Mouse (Mus musculus) kidney, postnatal 0 days (tissue): Measurements from ENCODE around the gene Nop10. TPM values are rescaled to one million over a fixed set of nuclear protein-coding genes. Genes with fewer than 3 reads are reported as not detected.
A peak's percentile ranks its signal among the peaks of the same experiment; 100 is the strongest.

Experiments used
- ATAC-seq: fragments of 200-750 bp; cut with Nextera tagmentation; replicated peaks from 2 replicates; pipeline ENCODE4 v1.8.0; 2017; ENCODE audit warnings: low read depth, moderate number of reproducible peaks, moderate TSS enrichment, moderate library complexity; ENCODE audit not compliant: low FRiP score
- DNase-seq: peaks from one replicate; pipeline ENCODE4 v3.0.0-alpha.2; 2016; ENCODE audit warnings: low spot score
- H3K27ac ChIP-seq: fragments of 300-500 bp; sonication (generic); 2 replicates; pipeline ENCODE4 v1.5.1; 2014; ENCODE audit warnings: mild to moderate bottlenecking
- H3K27me3 ChIP-seq: fragments of 300-500 bp; sonication (generic); 2 replicates; pipeline ENCODE4 v1.6.1; 2014; ENCODE audit warnings: low read length, mixed read lengths; ENCODE audit not compliant: insufficient read depth
- H3K36me3 ChIP-seq: fragments of 300-500 bp; sonication (generic); 2 replicates; pipeline ENCODE4 v1.6.1; 2014; ENCODE audit warnings: low read length, mixed read lengths; ENCODE audit not compliant: insufficient read depth
- H3K4me1 ChIP-seq: fragments of 300-500 bp; sonication (generic); replicated peaks from 2 replicates; pipeline ENCODE4 v1.6.1; 2014; ENCODE audit warnings: antibody characterized with exemption, low read length, mixed read lengths; ENCODE audit not compliant: insufficient read depth
- H3K4me2 ChIP-seq: fragments of 300-500 bp; sonication (generic); 2 replicates; pipeline ENCODE4 v1.6.1; 2014; ENCODE audit warnings: mild to moderate bottlenecking, low read length, moderate library complexity, mixed read lengths
- H3K4me3 ChIP-seq: fragments of 300-500 bp; sonication (generic); replicated peaks from 2 replicates; pipeline ENCODE4 v1.5.1; 2014; ENCODE audit warnings: low read depth, low read length
- H3K9ac ChIP-seq: fragments of 300-500 bp; sonication (generic); 2 replicates; pipeline ENCODE4 v1.6.1; 2014; ENCODE audit warnings: low read depth, low read length
- H3K9me3 ChIP-seq: fragments of 300-500 bp; sonication (generic); replicated peaks from 2 replicates; pipeline ENCODE4 v1.6.1; 2016; ENCODE audit warnings: low read length, inconsistent platforms, mixed read lengths
- CTCF ChIP-seq: IDR thresholded peaks from 2 replicates; pipeline ENCODE4 v1.5.1; 2016; ENCODE audit warnings: antibody characterized with exemption, low read depth, mild to moderate bottlenecking, moderate library complexity
- WGBS: fragments of 180-500 bp; shearing (Covaris S2); extraction: QIAGEN DNeasy Blood & Tissue Kit; methylation state at CpG from one replicate; pipeline ENCODE4 v1.1.7; 2014; 5-methylcytosine and 5-hydroxymethylcytosine counted together
- polyA plus RNA-seq: library from polyadenylated mRNA; unstranded; fragments of >200 nt; fragmentation: Nextera tagmentation; extraction: Ambion mirVana; gene quantifications from 2 replicates; pipeline ENCODE4 v1.2.1, GENCODE M21; 2015

The Nop10 gene
- polyA plus RNA-seq, 1 experiment from 2014 or later, result 252 TPM

- Histone ChIP-seq H3K27me3 (no peaks in the 10 kb centered on the region), H3K9ac (peak overlapping the region; percentile 10; the same call in 1 of the 2 replicates), H3K4me2 (peak overlapping the region; percentile 70), H3K4me3 (peak overlapping the region; percentile 62), H3K36me3 (no peaks in the 10 kb centered on the region), H3K27ac (no peak overlapping the region), H3K4me1 (peaks cover 10% of the 10 kb centered on the region; the same call in 1 of the 2 replicates), H3K9me3 (no peaks in the 10 kb centered on the region)
- DNase-seq (peak; percentile 60), ATAC-seq (no peak)
- peak; percentile 57 for TF ChIP-seq CTCF
- 33% methylated on average over 4 of the region's 4 CpGs for WGBS
These were observed 1.1 kb downstream of the Nop10 start for GRCm38 (mm10) chr2:112262779-112263295.

- H3K27ac ChIP-seq, result no peak overlapping the region
- H3K4me1 ChIP-seq, result peaks cover 14% of the 10 kb centered on the region; the same call in 1 of the 2 replicates
- H3K4me3 ChIP-seq, result no peak overlapping the region
- no peak overlapping the region for H3K9ac ChIP-seq
- H3K27me3 ChIP-seq, result no peaks in the 10 kb centered on the region
- no peaks in the 10 kb centered on the region for H3K9me3 ChIP-seq
- 74% methylated on average over 4 of the region's 4 CpGs for WGBS
- TF ChIP-seq CTCF, result no peak
- ATAC-seq (no peak), DNase-seq (no peak)
- no peak overlapping the region for H3K4me2 ChIP-seq
- no peaks in the 10 kb centered on the region for H3K36me3 ChIP-seq
These were observed 2.6 kb downstream of the Nop10 start for GRCm38 (mm10) chr2:112264364-112264763.

- no peaks in the 10 kb centered on the region for H3K36me3 ChIP-seq
- peak within 1 kb of the TSS; percentile 85 for H3K9ac ChIP-seq
- H3K4me3 ChIP-seq, result peak within 1 kb of the TSS; percentile 84
- DNase-seq (peak; percentile 96), ATAC-seq (peak; percentile 95)
- no peaks in the 10 kb centered on the region for H3K9me3 ChIP-seq
- WGBS, result under 1% methylated on average over 72 of the region's 85 CpGs
- peak within 1 kb of the TSS; percentile 91 for H3K27ac ChIP-seq
- H3K4me2 ChIP-seq, result peak within 1 kb of the TSS; percentile 81
- no peaks in the 10 kb centered on the region for H3K27me3 ChIP-seq
- peaks cover 14% of the 10 kb centered on the region; the same call in 1 of the 2 replicates for H3K4me1 ChIP-seq
- peak; percentile 43; the same call in 1 of the 2 replicates for TF ChIP-seq CTCF
These were observed 3.9 kb downstream of the Nop10 start, which contains the start of gene Slc12a6 for GRCm38 (mm10) chr2:112265448-112266241. Gene Slc12a6 (plus strand): TSS chr2:112265825.

GRCm38 (mm10) chr2:112266242-112266592, 4.5 kb downstream of the Nop10 start, which contains the start of gene Gm21985:
Gene Gm21985 (plus strand): TSS chr2:112266314.
- Histone ChIP-seq H3K27me3 (no peaks in the 10 kb centered on the region), H3K9me3 (no peaks in the 10 kb centered on the region), H3K4me1 (peaks cover 14% of the 10 kb centered on the region; the same call in 1 of the 2 replicates), H3K4me3 (peak within 1 kb of the TSS; percentile 84), H3K4me2 (peak within 1 kb of the TSS; percentile 81), H3K27ac (peak within 1 kb of the TSS; percentile 91), H3K9ac (peak within 1 kb of the TSS; percentile 85), H3K36me3 (no peaks in the 10 kb centered on the region)
- TF ChIP-seq CTCF, result no peak
- DNase-seq, result peak; percentile 68
- peak; percentile 26 for ATAC-seq
- WGBS, result 2% methylated on average over 11 of the region's 11 CpGs

GRCm38 (mm10) chr2:112266780-112267179, 5.1 kb downstream of the Nop10 start:
- DNase-seq, result peak; percentile 31
- 21% methylated on average over 10 of the region's 10 CpGs for WGBS

GRCm38 (mm10) chr2:112267547-112268269, 6.0 kb downstream of the Nop10 start:
- Histone ChIP-seq H3K4me2 (peak overlapping the region; percentile 81), H3K36me3 (no peaks in the 10 kb centered on the region), H3K4me1 (peaks cover 12% of the 10 kb centered on the region; the same call in 1 of the 2 replicates), H3K4me3 (peak overlapping the region; percentile 84), H3K27ac (no peak overlapping the region), H3K27me3 (no peaks in the 10 kb centered on the region), H3K9me3 (no peaks in the 10 kb centered on the region), H3K9ac (no peak overlapping the region)
- DNase-seq (no peak), ATAC-seq (no peak)
- no peak for TF ChIP-seq CTCF
- WGBS, result 53% methylated on average over 8 of the region's 8 CpGs

More at GRCm38 (mm10) chr2:112266780-112267179, 5.1 kb downstream of the Nop10 start:
- Histone ChIP-seq H3K27me3 (no peaks in the 10 kb centered on the region), H3K4me3 (peak overlapping the region; percentile 84), H3K9me3 (no peaks in the 10 kb centered on the region), H3K4me1 (peaks cover 14% of the 10 kb centered on the region; the same call in 1 of the 2 replicates), H3K9ac (peak overlapping the region; percentile 85), H3K4me2 (peak overlapping the region; percentile 81), H3K36me3 (no peaks in the 10 kb centered on the region), H3K27ac (peak overlapping the region; percentile 91; the same call in 1 of the 2 replicates)
- ATAC-seq, result no peak
- no peak for TF ChIP-seq CTCF
